Mouse (Mus musculus): ENCODE data around the gene Otx1. TPM values are rescaled to one million over a fixed set of nuclear protein-coding genes. Genes with fewer than 3 reads are reported as not detected.

Gene Otx1
- polyA plus RNA-seq (2012; rRNA removed), result not detected in 2 replicates

GRCm38 (mm10) chr11:22002783-22003340 lies at the start of gene Otx1:
TSS of gene Otx1 (minus strand) at chr11:22002897.

